Mouse (Mus musculus): ENCODE measurements at regions not wholly inside any gene's neighbourhood (a gene's known extent, or its start where the extent isn't known, plus 50 kb on each side); places are given as distances from the start of the nearest gene placed in this dataset.

- no peak for TF ChIP-seq CTCF (IDR thresholded peaks at IDR 0.05; ENCODE audit: low read depth, low read length)
- TF ChIP-seq GATA1 (IDR thresholded peaks at IDR 0.05; ENCODE audit: borderline replicate concordance, low read length): no peak
- TF ChIP-seq TAL1 (conservative IDR thresholded peaks at IDR 0.05; ENCODE audit: low read depth, low read length): no peak
- no peak for TF ChIP-seq POLR2AphosphoS5 (IDR thresholded peaks at IDR 0.05; ENCODE audit: insufficient replicate concordance, low read depth, low read length)
These were observed 442.1 kb upstream of the Brinp3 start for GRCm38 (mm10) chr1:146052504-146052903.
